Mouse (Mus musculus) limb, embryonic 10.5 days (tissue): ENCODE data around the gene Gm28053. TPM values are rescaled to one million over a fixed set of nuclear protein-coding genes. Genes with fewer than 3 reads are reported as not detected.
"Not testable (repeated sequence)": the region's sequence is repeated elsewhere in the genome, so short reads cannot be mapped to it uniquely, and the experiment has no call there.

Source experiments
- DNase-seq: peaks from one replicate; pipeline ENCODE4 v3.0.0-alpha.2; 2017; ENCODE audit warnings: low spot score
- H3K27ac ChIP-seq: fragments of 300-500 bp; sonication (generic); 2 replicates; pipeline ENCODE4 v1.5.1; 2016; ENCODE audit warnings: mild to moderate bottlenecking
- H3K27me3 ChIP-seq: fragments of 300-500 bp; sonication (generic); 2 replicates; pipeline ENCODE4 v1.6.1; 2016; ENCODE audit warnings: low read depth, mild to moderate bottlenecking; ENCODE audit not compliant: poor library complexity, severe bottlenecking
- H3K36me3 ChIP-seq: fragments of 300-500 bp; sonication (generic); 2 replicates; pipeline ENCODE4 v1.6.1; 2016; ENCODE audit warnings: mild to moderate bottlenecking, moderate library complexity
- H3K4me1 ChIP-seq: fragments of 300-500 bp; sonication (generic); 2 replicates; pipeline ENCODE4 v1.6.1; 2016
- H3K4me3 ChIP-seq: fragments of 300-500 bp; sonication (generic); 2 replicates; pipeline ENCODE4 v1.5.1; 2016; ENCODE audit warnings: mild to moderate bottlenecking, moderate library complexity
- H3K9me3 ChIP-seq: fragments of 300-500 bp; sonication (generic); replicated peaks from 2 replicates; pipeline ENCODE4 v1.6.1; 2016; ENCODE audit warnings: mild to moderate bottlenecking
- WGBS: fragments of 180-500 bp; shearing (Covaris S2); methylation state at CpG from one replicate; pipeline ENCODE4 v1.1.7; 2016; 5-methylcytosine and 5-hydroxymethylcytosine counted together
- polyA plus RNA-seq: library from polyadenylated mRNA; unstranded; fragments of >200 nt; fragmentation: Nextera tagmentation; extraction: Ambion mirVana; gene quantifications from 2 replicates; pipeline ENCODE4 v1.2.1, GENCODE M21; 2016

Gene Gm28053
- polyA plus RNA-seq, 1 experiment from 2014 or later: 0.83 TPM

DNA sequence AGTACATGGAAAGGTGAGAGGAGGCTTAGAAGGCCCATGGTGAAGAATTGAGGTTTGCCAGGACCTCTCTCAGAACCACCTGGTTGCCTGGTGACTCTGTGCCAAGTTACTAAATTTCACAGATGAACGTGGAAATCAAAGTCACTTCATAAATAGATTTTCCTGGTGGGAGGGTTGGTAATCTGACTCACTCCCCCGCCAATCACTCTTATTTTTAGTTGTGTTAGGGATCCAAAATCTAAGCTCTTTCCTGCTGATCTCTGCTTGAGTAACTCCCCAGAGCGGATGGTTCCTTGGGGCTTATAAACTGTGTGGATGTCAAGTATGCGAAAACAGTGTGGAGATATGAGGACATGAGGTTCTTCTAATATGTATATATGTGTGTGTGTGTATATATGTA is 36.1 kb upstream of the Gm28053 start:
- 89% methylated on average over 4 of the region's 4 CpGs for WGBS
- Histone ChIP-seq H3K36me3 (no peaks in the 10 kb centered on the region), H3K27ac (no peak overlapping the region), H3K4me3 (no peak overlapping the region), H3K27me3 (no peaks in the 10 kb centered on the region), H3K4me1 (no peaks in the 10 kb centered on the region), H3K9me3 (no peaks in the 10 kb centered on the region)
- no peak for DNase-seq

DNA sequence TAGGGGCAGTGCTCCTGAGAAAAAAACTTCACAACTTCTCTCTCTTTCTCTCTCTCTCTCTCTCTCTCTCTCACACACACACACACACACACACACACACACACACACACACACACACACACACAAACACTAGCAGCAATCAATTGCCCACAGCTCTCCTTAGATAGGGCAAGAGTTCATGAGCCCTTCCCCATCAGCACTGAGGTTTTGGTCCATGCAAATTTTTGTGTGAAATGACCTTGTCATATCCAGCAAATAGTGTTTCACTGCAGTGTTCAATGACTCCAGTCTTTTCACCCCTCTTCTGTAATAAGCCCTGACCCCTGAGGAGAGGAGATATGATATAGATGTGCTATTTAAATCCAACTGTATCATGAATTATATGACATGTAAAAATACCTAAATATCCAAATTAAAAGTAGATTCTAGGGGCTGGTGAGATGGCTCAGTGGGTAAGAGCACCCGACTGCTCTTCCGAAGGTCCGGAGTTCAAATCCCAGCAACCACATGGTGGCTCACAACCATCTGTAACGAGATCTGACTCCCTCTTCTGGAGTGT is 35.1 kb upstream of the Gm28053 start:
- H3K27ac ChIP-seq, DNase-seq, H3K27me3 ChIP-seq, H3K9me3 ChIP-seq, H3K36me3 ChIP-seq, H3K4me1 ChIP-seq, H3K4me3 ChIP-seq: not testable (repeated sequence)
- 92% methylated on average over 4 of the region's 4 CpGs for WGBS

DNA sequence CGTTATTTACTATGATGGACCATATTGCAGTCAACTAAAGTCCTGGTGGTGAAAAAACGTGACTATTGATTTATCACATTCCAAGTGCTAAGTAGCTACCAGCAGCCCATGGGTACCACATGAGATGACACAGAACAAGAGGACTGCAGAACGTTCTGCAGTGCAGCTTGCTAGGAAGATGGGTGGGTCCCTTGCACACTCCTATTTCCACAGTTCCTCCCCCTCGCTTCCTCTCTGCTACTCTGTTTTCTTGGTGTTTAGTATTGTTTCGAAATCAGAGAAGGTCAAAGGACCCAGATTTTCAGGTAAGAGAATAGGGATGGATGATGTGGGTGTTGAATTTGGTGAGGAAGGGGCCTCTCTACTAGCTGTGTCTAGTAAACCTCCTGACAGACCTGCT is 34.1 kb upstream of the Gm28053 start, which contains the start of gene Gimap4:
Gene Gimap4 (plus strand): TSS at position 231 of the 400 bp plus-strand sequence.
- 75% methylated on average over 5 of the region's 5 CpGs for WGBS
- Histone ChIP-seq H3K4me1 (no peaks in the 10 kb centered on the region), H3K27ac (no peak within 1 kb of the TSS), H3K9me3 (no peaks in the 10 kb centered on the region), H3K27me3 (no peaks in the 10 kb centered on the region), H3K4me3 (no peak within 1 kb of the TSS), H3K36me3 (no peaks in the 10 kb centered on the region)
- DNase-seq: no peak

DNA sequence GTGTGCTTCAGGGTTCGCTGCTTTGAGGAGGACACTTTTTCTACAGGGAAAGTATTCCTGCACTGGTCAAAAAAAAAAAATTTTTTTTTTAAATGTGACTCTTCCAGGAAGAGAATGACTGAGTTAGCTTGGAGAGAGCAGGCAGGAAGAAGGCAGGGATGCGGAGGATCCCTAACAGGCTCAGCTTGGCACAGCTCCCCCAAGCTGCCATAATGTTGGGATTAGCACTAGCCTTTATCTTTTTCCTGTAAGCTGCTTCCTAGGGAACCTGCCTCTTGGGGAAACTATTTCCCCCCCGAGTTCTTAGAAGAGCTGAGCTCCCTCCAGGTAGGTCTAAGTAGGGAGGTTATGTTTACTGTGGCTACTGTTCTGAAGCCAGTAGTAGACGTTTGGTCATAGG is 33.6 kb upstream of the Gm28053 start:
- Histone ChIP-seq H3K27ac (no peak overlapping the region), H3K4me1 (no peaks in the 10 kb centered on the region), H3K36me3 (no peaks in the 10 kb centered on the region), H3K27me3 (no peaks in the 10 kb centered on the region), H3K4me3 (no peak overlapping the region), H3K9me3 (no peaks in the 10 kb centered on the region)
- DNase-seq: no peak
- 70% methylated on average over 4 of the region's 4 CpGs for WGBS

DNA sequence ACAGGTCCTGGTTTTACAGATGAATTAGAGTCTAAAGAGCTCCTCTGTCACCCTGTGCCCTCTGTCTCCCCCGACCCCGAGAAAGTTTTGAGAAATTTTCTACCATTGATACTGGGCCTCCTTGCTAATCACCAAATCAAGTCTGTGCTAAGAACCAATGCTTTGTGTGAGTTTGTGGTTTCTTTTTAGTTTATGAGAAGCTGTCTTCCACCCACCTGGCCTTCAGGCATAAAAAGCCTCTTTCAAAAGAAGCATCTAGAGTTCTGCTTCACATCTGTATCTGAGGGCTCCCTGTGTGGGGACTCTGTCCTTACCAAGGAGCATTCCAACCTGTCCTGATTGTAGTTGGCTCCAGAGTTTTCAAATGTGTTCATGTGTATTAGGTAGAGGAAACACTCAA is 33.2 kb upstream of the Gm28053 start:
- 98% methylated on average over 2 of the region's 2 CpGs for WGBS
- no peaks in the 10 kb centered on the region for H3K36me3 ChIP-seq
- H3K4me3 ChIP-seq: no peak overlapping the region
- no peak for DNase-seq
- no peak overlapping the region for H3K27ac ChIP-seq
- no peaks in the 10 kb centered on the region for H3K9me3 ChIP-seq
- no peaks in the 10 kb centered on the region for H3K4me1 ChIP-seq
- H3K27me3 ChIP-seq: no peaks in the 10 kb centered on the region

DNA sequence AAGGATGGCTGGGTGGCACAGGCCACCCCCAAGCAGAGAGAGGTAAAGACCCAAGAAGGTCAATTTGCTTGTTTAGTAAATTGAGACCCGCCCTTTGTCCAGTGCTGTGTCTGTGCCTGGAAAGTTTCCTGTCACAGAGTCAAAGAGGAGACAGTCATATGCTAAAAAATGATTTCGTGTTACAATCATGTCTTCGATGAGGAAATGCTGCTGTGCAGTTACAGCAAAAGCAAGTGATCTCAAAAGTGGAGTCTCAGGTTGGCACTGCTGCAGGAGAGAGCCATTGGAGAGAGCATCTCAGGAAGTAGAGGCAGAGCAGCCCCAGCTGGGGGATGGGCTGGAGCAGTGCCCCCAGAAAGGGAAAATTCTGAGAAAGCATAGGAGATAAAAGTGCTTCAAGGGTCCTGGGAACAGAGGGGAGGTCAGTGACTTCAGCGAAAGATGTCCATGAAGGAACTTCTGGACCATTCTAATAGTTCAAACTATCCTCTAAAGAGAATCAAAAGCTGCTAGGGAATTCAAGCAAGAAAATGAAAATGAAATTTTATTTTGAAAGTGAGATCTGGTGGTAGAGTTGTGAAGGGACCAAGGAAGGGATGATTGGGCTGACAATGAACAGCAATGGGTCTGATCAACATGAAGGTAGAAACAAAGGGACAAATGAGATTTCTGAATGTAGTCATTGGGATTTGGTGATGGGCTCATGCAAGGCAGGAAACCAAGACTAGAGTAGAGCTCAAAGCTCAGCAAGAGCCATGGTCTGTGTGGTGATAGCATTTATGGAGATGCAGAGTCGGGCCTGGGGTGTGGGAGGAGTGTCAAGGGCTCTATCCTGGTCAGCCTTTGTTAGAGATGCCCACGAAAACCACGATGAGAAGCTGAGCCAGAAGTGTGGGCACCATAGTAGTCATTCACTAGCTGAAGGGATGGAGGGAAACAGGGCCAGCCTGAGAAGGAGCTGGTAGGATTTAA is 32.4 kb upstream of the Gm28053 start:
- Histone ChIP-seq H3K27ac (no peak overlapping the region), H3K4me1 (no peaks in the 10 kb centered on the region), H3K9me3 (no peaks in the 10 kb centered on the region), H3K36me3 (no peaks in the 10 kb centered on the region), H3K27me3 (no peaks in the 10 kb centered on the region), H3K4me3 (no peak overlapping the region)
- no peak for DNase-seq
- 89% methylated on average over 7 of the region's 7 CpGs for WGBS

DNA sequence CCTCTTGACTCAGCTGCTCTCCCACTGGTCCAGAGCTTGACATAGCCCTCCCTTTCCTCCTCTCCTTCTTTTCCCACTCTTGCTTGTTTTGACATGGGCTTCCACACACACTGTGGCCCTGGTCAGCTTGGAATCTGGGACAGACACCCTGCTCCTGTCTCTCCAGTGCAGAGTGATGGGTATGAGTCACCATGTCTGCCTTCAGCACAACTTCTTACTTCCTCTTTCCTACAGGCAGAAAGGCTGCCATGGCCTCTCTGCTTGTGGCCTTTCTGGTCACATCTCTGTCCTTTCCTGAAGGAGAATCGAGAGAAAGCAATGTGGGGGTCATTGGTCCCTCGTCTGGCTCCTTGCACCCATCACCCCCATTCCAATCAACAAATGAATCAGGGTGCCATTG is 31.3 kb upstream of the Gm28053 start:
- H3K36me3 ChIP-seq: no peaks in the 10 kb centered on the region
- no peaks in the 10 kb centered on the region for H3K4me1 ChIP-seq
- DNase-seq: no peak
- H3K4me3 ChIP-seq: no peak overlapping the region
- H3K27ac ChIP-seq: no peak overlapping the region
- no peaks in the 10 kb centered on the region for H3K27me3 ChIP-seq
- no peaks in the 10 kb centered on the region for H3K9me3 ChIP-seq
- 71% methylated on average over 2 of the region's 2 CpGs for WGBS

DNA sequence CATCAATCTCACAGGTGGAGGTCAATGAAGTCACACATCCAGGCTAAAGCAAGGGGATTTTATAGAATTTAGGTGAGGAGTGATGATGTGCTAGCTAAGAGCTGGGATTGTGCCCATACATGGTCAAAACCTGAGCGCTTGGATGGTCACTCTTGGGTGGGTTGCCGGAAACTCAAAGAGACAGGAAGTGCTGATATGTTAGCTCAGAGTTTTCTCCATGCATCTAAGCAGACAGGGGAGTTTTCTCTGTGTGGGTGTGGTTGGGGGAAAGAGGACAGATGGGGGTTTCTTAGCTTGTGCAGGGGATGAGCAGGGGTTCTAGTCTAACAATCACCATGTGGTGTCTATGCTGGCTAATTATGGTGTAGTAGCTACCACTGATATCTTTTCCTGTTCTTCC is 29.1 kb upstream of the Gm28053 start:
- DNase-seq: no peak
- no peak overlapping the region for H3K4me3 ChIP-seq
- no peaks in the 10 kb centered on the region for H3K9me3 ChIP-seq
- H3K36me3 ChIP-seq: no peaks in the 10 kb centered on the region
- H3K27ac ChIP-seq: no peak overlapping the region
- no peaks in the 10 kb centered on the region for H3K27me3 ChIP-seq
- no peaks in the 10 kb centered on the region for H3K4me1 ChIP-seq
- 87% methylated on average over 2 of the region's 2 CpGs for WGBS

DNA sequence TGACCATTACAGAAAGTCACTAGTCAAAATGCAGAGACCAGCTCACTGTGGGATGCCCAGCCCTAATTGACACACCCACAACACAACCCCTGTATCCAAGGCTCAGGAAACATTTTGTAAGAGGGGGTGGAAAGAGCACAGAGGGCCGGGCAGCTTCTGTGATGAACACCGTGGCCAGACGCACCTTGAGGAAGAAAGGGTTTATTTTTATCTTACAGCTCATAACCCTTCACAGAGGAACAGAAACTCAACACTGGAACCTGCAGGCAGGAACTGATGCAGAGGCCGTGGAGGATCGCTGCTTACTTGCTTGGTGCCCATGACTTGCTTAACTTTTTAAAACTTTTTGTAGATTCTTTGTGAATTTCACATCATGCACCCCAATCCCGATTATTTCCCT is 25.4 kb upstream of the Gm28053 start:
- Histone ChIP-seq H3K27ac (no peak overlapping the region), H3K27me3 (no peaks in the 10 kb centered on the region), H3K9me3 (no peaks in the 10 kb centered on the region), H3K36me3 (no peaks in the 10 kb centered on the region), H3K4me1 (no peaks in the 10 kb centered on the region), H3K4me3 (no peak overlapping the region)
- DNase-seq: no peak
- WGBS: 92% methylated on average over 6 of the region's 6 CpGs

DNA sequence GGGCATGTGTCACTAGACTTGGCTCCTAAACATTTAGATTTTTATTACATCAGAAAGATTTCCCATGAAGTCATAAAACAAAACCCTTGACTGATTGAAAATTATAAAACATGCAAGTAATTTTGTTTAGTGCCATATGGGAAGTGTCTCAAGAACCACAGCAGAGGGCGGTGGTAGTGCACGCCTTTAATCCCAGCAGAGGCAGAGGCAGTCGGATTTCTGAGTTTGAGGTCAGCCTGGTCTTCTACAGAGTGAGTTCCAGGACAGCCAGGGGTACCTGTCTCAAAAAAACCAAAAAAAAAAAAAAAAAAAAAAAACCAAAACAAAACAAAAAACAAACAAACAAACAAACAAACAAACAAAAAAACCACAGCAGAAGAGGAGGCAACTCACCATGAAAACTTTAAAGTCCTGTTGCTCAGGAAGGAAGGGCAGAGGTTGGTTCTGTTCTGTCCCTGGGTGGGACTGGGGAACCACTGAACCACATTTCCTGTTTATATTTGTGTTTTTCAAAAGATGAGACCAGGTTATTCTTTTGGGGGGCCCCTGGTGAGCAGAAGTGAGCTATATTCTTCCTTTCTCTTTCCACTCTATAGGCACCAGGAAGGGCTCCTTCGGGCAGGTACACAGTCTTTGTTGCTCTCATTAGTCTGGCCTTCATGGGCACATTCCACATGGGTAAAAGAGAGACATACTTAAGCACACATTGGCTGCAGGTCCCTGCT is 21.4 kb upstream of the Gm28053 start:
- DNase-seq: peak; percentile 26
- H3K27ac ChIP-seq: no peak overlapping the region
- WGBS: 84% methylated on average over 4 of the region's 4 CpGs
- no peaks in the 10 kb centered on the region for H3K4me1 ChIP-seq
- no peaks in the 10 kb centered on the region for H3K36me3 ChIP-seq
- no peaks in the 10 kb centered on the region for H3K27me3 ChIP-seq
- no peak overlapping the region for H3K4me3 ChIP-seq
- no peaks in the 10 kb centered on the region for H3K9me3 ChIP-seq

DNA sequence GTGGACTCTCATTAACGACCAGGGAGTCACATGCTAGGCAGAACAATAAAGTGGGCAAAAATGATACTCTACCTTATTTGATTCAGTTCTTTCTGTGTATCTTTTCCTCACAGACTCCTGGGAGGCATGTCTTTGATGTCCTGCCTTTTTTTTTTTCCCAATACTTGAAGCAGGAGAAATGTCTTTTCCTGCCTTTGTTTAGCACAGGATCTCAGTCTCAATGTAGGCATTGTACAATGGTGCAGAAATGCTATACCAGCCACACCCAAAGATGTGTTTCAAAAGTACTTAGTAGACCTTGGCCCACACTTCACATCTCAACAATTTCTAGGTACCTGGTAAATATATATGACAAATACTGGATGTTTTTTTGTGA is 20.9 kb upstream of the Gm28053 start:
- DNase-seq: no peak
- H3K36me3 ChIP-seq: no peaks in the 10 kb centered on the region
- no peaks in the 10 kb centered on the region; the same call in 1 of the 2 replicates for H3K4me1 ChIP-seq
- no peaks in the 10 kb centered on the region for H3K9me3 ChIP-seq
- no peaks in the 10 kb centered on the region for H3K27me3 ChIP-seq
- 61% methylated on average over 1 of the region's 1 CpGs for WGBS
- no peak overlapping the region for H3K27ac ChIP-seq
- no peak overlapping the region for H3K4me3 ChIP-seq

DNA sequence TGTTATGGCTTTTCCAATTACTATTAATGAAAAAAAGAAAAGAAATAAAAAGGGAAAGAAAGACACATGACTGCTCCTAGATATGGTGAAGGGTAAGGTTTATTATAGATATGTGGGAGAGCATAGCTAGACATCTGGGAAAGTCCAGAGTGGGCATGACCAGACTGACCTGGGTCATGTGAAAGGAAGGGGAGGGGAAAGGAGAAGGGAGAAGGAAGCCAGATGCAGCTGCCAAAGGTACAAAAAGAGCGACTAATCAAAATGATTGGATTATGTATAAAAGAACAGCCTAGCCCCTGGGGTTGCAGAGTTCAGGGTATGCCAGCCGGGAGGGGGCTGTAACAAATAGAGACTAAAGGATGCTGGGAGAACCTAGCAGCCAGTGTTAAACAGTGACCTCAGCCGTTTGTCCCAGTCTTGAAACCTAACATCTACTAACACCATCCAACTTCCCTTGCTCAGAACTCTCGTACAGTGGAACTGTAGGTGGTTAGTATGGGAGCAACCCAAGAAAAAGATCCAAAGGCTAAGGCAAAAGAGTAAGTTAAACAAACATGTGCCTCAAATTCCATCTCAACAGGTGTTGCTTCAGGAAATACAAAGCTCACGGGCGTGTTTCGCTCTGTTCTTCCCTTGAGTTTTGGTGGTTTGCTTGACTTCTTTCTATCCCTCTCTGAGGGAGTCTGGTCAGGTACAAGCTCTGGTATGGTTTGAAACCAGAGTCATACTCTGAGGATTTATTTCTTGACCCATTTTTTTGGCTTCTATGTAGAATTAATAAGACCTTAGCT is 20.1 kb upstream of the Gm28053 start:
- 87% methylated on average over 7 of the region's 7 CpGs for WGBS
- Histone ChIP-seq H3K27ac (no peak overlapping the region), H3K4me3 (no peak overlapping the region), H3K4me1 (peaks cover 2% of the 10 kb centered on the region; the same call in 1 of the 2 replicates), H3K27me3 (no peaks in the 10 kb centered on the region), H3K36me3 (no peaks in the 10 kb centered on the region), H3K9me3 (no peaks in the 10 kb centered on the region)
- DNase-seq: peak; percentile 18
